Mouse (Mus musculus) heart, postnatal 0 days (tissue): ENCODE results near the gene Csnk2a1. TPM values are rescaled to one million over a fixed set of nuclear protein-coding genes. Genes with fewer than 3 reads are reported as not detected.
A peak's percentile ranks its signal among the peaks of the same experiment; 100 is the strongest.

Source experiments
- ATAC-seq: fragments of 200-750 bp; cut with Nextera tagmentation; 2 replicates; pipeline ENCODE4 v1.8.0; 2017; ENCODE audit warnings: low read depth, moderate number of reproducible peaks, moderate library complexity; ENCODE audit not compliant: insufficient read depth
- DNase-seq: peaks from one replicate; pipeline ENCODE4 v3.0.0-alpha.2; 2016; ENCODE audit warnings: low spot score
- H3K27ac ChIP-seq: fragments of 300-500 bp; sonication (generic); 2 replicates; pipeline ENCODE4 v1.5.1; 2014; ENCODE audit warnings: low read depth, mild to moderate bottlenecking
- H3K27me3 ChIP-seq: fragments of 300-500 bp; sonication (generic); 2 replicates; pipeline ENCODE4 v1.6.1; 2014; ENCODE audit warnings: low read length, mixed read lengths; ENCODE audit not compliant: control insufficient read depth, insufficient read depth
- H3K36me3 ChIP-seq: fragments of 300-500 bp; sonication (generic); replicated peaks from 2 replicates; pipeline ENCODE4 v1.6.1; 2014; ENCODE audit warnings: low read length, mixed read lengths; ENCODE audit not compliant: control insufficient read depth, insufficient read depth
- H3K4me1 ChIP-seq: fragments of 300-500 bp; sonication (generic); 2 replicates; pipeline ENCODE4 v1.6.1; 2014; ENCODE audit warnings: antibody characterized with exemption; ENCODE audit not compliant: control insufficient read depth, insufficient read depth
- H3K4me2 ChIP-seq: fragments of 300-500 bp; sonication (generic); 2 replicates; pipeline ENCODE4 v1.6.1; 2014; ENCODE audit warnings: low read depth, mild to moderate bottlenecking, low read length, moderate library complexity
- H3K4me3 ChIP-seq: fragments of 300-500 bp; sonication (generic); 2 replicates; pipeline ENCODE4 v1.5.1; 2014; ENCODE audit warnings: low read depth, low read length
- H3K9ac ChIP-seq: fragments of 300-500 bp; sonication (generic); replicated peaks from 2 replicates; pipeline ENCODE4 v1.6.1; 2014; ENCODE audit warnings: low read depth, low read length, mixed read lengths
- H3K9me3 ChIP-seq: fragments of 300-500 bp; sonication (generic); replicated peaks from 2 replicates; pipeline ENCODE4 v1.6.1; 2016; ENCODE audit warnings: low read length; ENCODE audit not compliant: control insufficient read depth
- CTCF ChIP-seq: IDR thresholded peaks from 2 replicates; pipeline ENCODE4 v1.5.1; 2016; ENCODE audit warnings: antibody characterized with exemption, control low read depth, low read depth
- EP300 ChIP-seq: IDR thresholded peaks from 2 replicates; pipeline ENCODE4 v1.6.1; 2016; ENCODE audit warnings: antibody characterized with exemption, low read depth
- WGBS: fragments of 180-500 bp; shearing (Covaris S2); extraction: QIAGEN DNeasy Blood & Tissue Kit; methylation state at CpG from one replicate; pipeline ENCODE4 v1.1.7; 2014; 5-methylcytosine and 5-hydroxymethylcytosine counted together
- polyA plus RNA-seq: library from polyadenylated mRNA; unstranded; fragments of >200 nt; fragmentation: Nextera tagmentation; extraction: Ambion mirVana; gene quantifications from 2 replicates; pipeline ENCODE4 v1.2.1, GENCODE M21; 2015
- total RNA-seq: library from RNA; depleted of rRNA; stranded (reverse); fragments of >200 nt; gene quantifications from 2 replicates; pipeline ENCODE4 v1.2.3, GENCODE M21; 2014; ENCODE audit warnings: low replicate concordance

The Csnk2a1 gene
- total and polyA plus RNA-seq, 2 experiments from 2014 or later = 74.4 to 89.5 TPM

- no peaks in the 10 kb centered on the region for H3K4me1 ChIP-seq
- no peak overlapping the region for H3K9ac ChIP-seq
- no peak overlapping the region for H3K4me3 ChIP-seq
- H3K4me2 ChIP-seq = no peak overlapping the region
- no peaks in the 10 kb centered on the region for H3K9me3 ChIP-seq
- DNase-seq (no peak), ATAC-seq (no peak)
- WGBS = 39% methylated on average over 2 of the region's 2 CpGs
- no peak for TF ChIP-seq CTCF
- TF ChIP-seq EP300 = no peak
- no peaks in the 10 kb centered on the region for H3K27me3 ChIP-seq
- H3K36me3 ChIP-seq = peaks cover 25% of the 10 kb centered on the region
- no peak overlapping the region for H3K27ac ChIP-seq
Measured at GRCm38 (mm10) chr2:152240580-152240979, 13.9 kb downstream of the Csnk2a1 start.

DNA sequence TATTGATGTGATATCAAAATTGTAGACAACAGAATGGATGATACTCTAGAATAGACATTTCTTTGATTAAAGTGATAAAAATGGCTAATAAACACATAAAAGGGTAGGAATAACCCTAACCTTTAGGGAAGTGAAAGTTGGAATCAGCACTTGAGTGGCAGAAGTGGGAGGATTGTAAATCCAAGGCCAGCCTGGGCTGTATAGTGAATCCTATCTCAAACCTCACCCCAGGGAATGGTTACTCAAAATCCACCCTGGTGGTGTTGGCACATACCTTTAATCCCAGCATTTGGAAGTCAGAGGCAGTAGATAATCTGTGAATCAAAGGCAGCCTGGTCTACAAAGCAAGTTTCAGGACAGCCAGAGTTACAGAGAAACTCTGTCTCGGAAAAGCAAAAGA, 20.6 kb downstream of the Csnk2a1 start:
- TF ChIP-seq EP300 = no peak
- no peak for TF ChIP-seq CTCF
- Histone ChIP-seq H3K27me3 (no peaks in the 10 kb centered on the region), H3K4me1 (no peaks in the 10 kb centered on the region), H3K9me3 (no peaks in the 10 kb centered on the region), H3K4me2 (no peak overlapping the region), H3K4me3 (no peak overlapping the region), H3K27ac (no peak overlapping the region), H3K9ac (no peak overlapping the region), H3K36me3 (peaks cover 14% of the 10 kb centered on the region)
- ATAC-seq (no peak), DNase-seq (no peak)
- WGBS = 82% methylated on average over 1 of the region's 1 CpGs

- no peak overlapping the region for H3K9ac ChIP-seq
- peaks cover 34% of the 10 kb centered on the region for H3K36me3 ChIP-seq
- no peak overlapping the region for H3K4me3 ChIP-seq
- H3K4me2 ChIP-seq = no peak overlapping the region
- 23% methylated on average over 2 of the region's 4 CpGs for WGBS
- H3K9me3 ChIP-seq = no peaks in the 10 kb centered on the region
- no peaks in the 10 kb centered on the region for H3K4me1 ChIP-seq
- H3K27ac ChIP-seq = no peak overlapping the region; the same call in 1 of the 2 replicates
- no peaks in the 10 kb centered on the region for H3K27me3 ChIP-seq
- TF ChIP-seq CTCF (no peak), EP300 (no peak)
- no peak for ATAC-seq
- no peak for DNase-seq
Measured at GRCm38 (mm10) chr2:152250511-152250910, 23.9 kb downstream of the Csnk2a1 start.

- WGBS = 89% methylated on average over 1 of the region's 1 CpGs
- peaks cover 81% of the 10 kb centered on the region for H3K36me3 ChIP-seq
Measured at GRCm38 (mm10) chr2:152259739-152260138, 33.1 kb downstream of the Csnk2a1 start.

DNA sequence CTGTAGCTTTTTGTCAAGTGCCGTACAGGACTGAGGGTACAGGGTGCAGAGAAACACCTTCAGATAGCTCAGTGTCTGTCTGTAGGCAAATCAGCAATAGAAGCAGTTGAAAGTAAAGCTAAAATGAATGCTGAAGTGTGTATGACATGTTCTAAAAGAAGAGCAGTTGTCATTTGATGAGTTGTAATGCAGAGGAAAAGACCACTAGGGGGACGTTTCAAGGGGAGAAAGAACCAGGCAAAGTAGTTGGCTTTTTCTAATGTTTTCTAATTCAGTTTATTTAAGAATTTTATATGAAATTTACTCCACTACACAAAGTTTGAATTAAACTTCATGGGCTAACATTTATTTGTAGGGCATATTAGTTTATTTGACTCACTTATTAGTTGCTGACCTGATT, 47.0 kb downstream of the Csnk2a1 start:
- H3K4me2 ChIP-seq = no peak overlapping the region
- 68% methylated on average over 2 of the region's 2 CpGs for WGBS
- ATAC-seq = no peak
- no peaks in the 10 kb centered on the region for H3K9me3 ChIP-seq
- peaks cover 76% of the 10 kb centered on the region for H3K36me3 ChIP-seq
- H3K27ac ChIP-seq = no peak overlapping the region
- no peak overlapping the region for H3K4me3 ChIP-seq
- no peak overlapping the region for H3K9ac ChIP-seq
- no peaks in the 10 kb centered on the region for H3K4me1 ChIP-seq
- DNase-seq = peak; percentile 24
- H3K27me3 ChIP-seq = no peaks in the 10 kb centered on the region
- TF ChIP-seq CTCF (peak; percentile 39; the same call in 1 of the 2 replicates), EP300 (no peak)

More at GRCm38 (mm10) chr2:152259739-152260138, 33.1 kb downstream of the Csnk2a1 start:
- Histone ChIP-seq H3K4me3 (no peak overlapping the region), H3K9ac (no peak overlapping the region), H3K4me2 (no peak overlapping the region), H3K4me1 (no peaks in the 10 kb centered on the region), H3K27ac (no peak overlapping the region), H3K9me3 (no peaks in the 10 kb centered on the region), H3K27me3 (no peaks in the 10 kb centered on the region)
- no peak for TF ChIP-seq CTCF
- TF ChIP-seq EP300 = no peak
- DNase-seq (no peak), ATAC-seq (no peak)

DNA sequence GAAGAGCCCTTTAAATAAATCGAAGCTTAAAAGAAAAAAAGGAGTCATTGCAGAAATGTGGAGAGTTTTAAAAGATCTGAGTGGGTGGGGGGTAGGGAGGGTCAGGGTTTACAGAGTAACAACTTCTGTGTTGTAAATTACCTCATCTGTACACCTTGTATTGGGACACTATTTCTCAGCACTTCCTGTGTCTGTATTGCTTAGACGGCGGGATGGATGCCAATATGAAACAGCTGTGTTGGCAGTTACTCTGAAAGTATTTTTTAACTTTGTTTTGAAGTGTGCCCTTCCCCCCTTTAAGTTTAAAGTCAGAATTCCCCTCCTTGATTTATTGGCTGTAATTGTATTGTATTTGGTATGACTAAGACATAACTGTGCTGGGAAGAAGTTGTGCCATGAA, 54.8 kb downstream of the Csnk2a1 start:
- H3K27ac ChIP-seq = no peak overlapping the region
- H3K9me3 ChIP-seq = no peaks in the 10 kb centered on the region
- H3K4me2 ChIP-seq = no peak overlapping the region
- no peaks in the 10 kb centered on the region for H3K27me3 ChIP-seq
- H3K36me3 ChIP-seq = peaks cover 76% of the 10 kb centered on the region
- ATAC-seq (no peak), DNase-seq (no peak)
- 63% methylated on average over 3 of the region's 3 CpGs for WGBS
- TF ChIP-seq EP300 (no peak), CTCF (no peak)
- no peak overlapping the region for H3K9ac ChIP-seq
- no peak overlapping the region for H3K4me3 ChIP-seq
- no peaks in the 10 kb centered on the region for H3K4me1 ChIP-seq
